Mouse (Mus musculus): ENCODE results near the gene Psmd9. TPM values are rescaled to one million over a fixed set of nuclear protein-coding genes. Genes with fewer than 3 reads are reported as not detected.
"Not testable (repeated sequence)": the region's sequence is repeated elsewhere in the genome, so short reads cannot be mapped to it uniquely, and the experiment has no call there.

Gene Psmd9
- polyA plus RNA-seq, 1 experiment from 2014 or later, result 66.9 TPM

GRCm38 (mm10) chr5:123201987-123202386 lies 32.8 kb downstream of the Psmd9 start:
- H3K27me3 ChIP-seq, result no peaks in the 10 kb centered on the region
- H3K36me3 ChIP-seq, result no peaks in the 10 kb centered on the region
- no peak overlapping the region for H3K4me3 ChIP-seq
- WGBS, result 83% methylated on average over 5 of the region's 5 CpGs
- H3K4me2 ChIP-seq, result no peak overlapping the region
- no peak overlapping the region for H3K9ac ChIP-seq
- H3K4me1 ChIP-seq (replicated peaks), result no peaks in the 10 kb centered on the region
- ATAC-seq (ENCODE audit: low read depth), result no peak
- no peak overlapping the region for H3K27ac ChIP-seq (replicated peaks)
- no peaks in the 10 kb centered on the region for H3K9me3 ChIP-seq

- 43% methylated on average over 4 of the region's 4 CpGs for WGBS
- not testable (repeated sequence) for ATAC-seq (ENCODE audit: low read depth); H3K9ac ChIP-seq; H3K27me3 ChIP-seq; H3K9me3 ChIP-seq; H3K36me3 ChIP-seq; H3K4me3 ChIP-seq; H3K27ac ChIP-seq (replicated peaks); H3K4me1 ChIP-seq (replicated peaks); H3K4me2 ChIP-seq
Measured at GRCm38 (mm10) chr5:123202771-123203170, 33.6 kb downstream of the Psmd9 start.

- not testable (repeated sequence) for ATAC-seq (ENCODE audit: low read depth); H3K9me3 ChIP-seq; H3K27ac ChIP-seq (replicated peaks); H3K4me2 ChIP-seq; H3K9ac ChIP-seq; H3K4me1 ChIP-seq (replicated peaks); H3K36me3 ChIP-seq; H3K4me3 ChIP-seq; H3K27me3 ChIP-seq
- 86% methylated on average over 7 of the region's 7 CpGs for whole genome bisulfite sequencing
Measured at GRCm38 (mm10) chr5:123203591-123203990, 34.4 kb downstream of the Psmd9 start.

- not testable (repeated sequence) for H3K4me3 ChIP-seq; H3K27ac ChIP-seq (replicated peaks); H3K9ac ChIP-seq; H3K36me3 ChIP-seq; H3K9me3 ChIP-seq; H3K4me2 ChIP-seq; H3K27me3 ChIP-seq; H3K4me1 ChIP-seq (replicated peaks); ATAC-seq (ENCODE audit: low read depth)
- WGBS, result 91% methylated on average over 4 of the region's 5 CpGs
Measured at GRCm38 (mm10) chr5:123222346-123223050, 53.3 kb downstream of the Psmd9 start.

- Histone ChIP-seq H3K27me3 (no peaks in the 10 kb centered on the region), H3K9me3 (peaks cover 5% of the 10 kb centered on the region; the same call in 1 of the 2 replicates), H3K4me3 (no peak overlapping the region), H3K27ac (replicated peaks) (no peak overlapping the region), H3K9ac (no peak overlapping the region), H3K36me3 (no peaks in the 10 kb centered on the region), H3K4me1 (replicated peaks) (no peaks in the 10 kb centered on the region), H3K4me2 (no peak overlapping the region)
- 82% methylated on average over 4 of the region's 4 CpGs for WGBS
- no peak for ATAC-seq (ENCODE audit: low read depth)
Measured at GRCm38 (mm10) chr5:123223051-123223410, 53.8 kb downstream of the Psmd9 start.

GRCm38 (mm10) chr5:123223861-123224260 lies 54.6 kb downstream of the Psmd9 start:
- not testable (repeated sequence) for H3K9ac ChIP-seq; H3K4me1 ChIP-seq (replicated peaks); ATAC-seq (ENCODE audit: low read depth); H3K36me3 ChIP-seq; H3K4me2 ChIP-seq; H3K9me3 ChIP-seq; H3K27ac ChIP-seq (replicated peaks); H3K4me3 ChIP-seq; H3K27me3 ChIP-seq
- 60% methylated on average over 6 of the region's 6 CpGs for WGBS

GRCm38 (mm10) chr5:123226851-123227250 lies 57.6 kb downstream of the Psmd9 start:
- ATAC-seq (ENCODE audit: low read depth), result no peak
- WGBS, result 86% methylated on average over 7 of the region's 7 CpGs
- no peak overlapping the region for H3K9ac ChIP-seq
- H3K4me2 ChIP-seq, result no peak overlapping the region
- H3K36me3 ChIP-seq, result no peaks in the 10 kb centered on the region
- peaks cover 17% of the 10 kb centered on the region for H3K4me1 ChIP-seq (replicated peaks)
- H3K27ac ChIP-seq (replicated peaks), result no peak overlapping the region
- H3K9me3 ChIP-seq, result no peaks in the 10 kb centered on the region
- no peak overlapping the region for H3K4me3 ChIP-seq
- H3K27me3 ChIP-seq, result no peaks in the 10 kb centered on the region

- H3K36me3 ChIP-seq, result 0 out of 2 replicates have a peak, but pooled peaks cover 3% of the 10 kb centered on the region
- WGBS, result 2% methylated on average over 42 of the region's 42 CpGs
Measured at GRCm38 (mm10) chr5:123227762-123228523, 58.7 kb downstream of the Psmd9 start.

GRCm38 (mm10) chr5:123228524-123228922 lies 59.3 kb downstream of the Psmd9 start:
- H3K36me3 ChIP-seq, result 0 out of 2 replicates have a peak, but pooled peaks cover 6% of the 10 kb centered on the region
- peak overlapping the region; percentile 76 for H3K4me2 ChIP-seq
- 0 out of 2 replicates have a peak overlapping the region, but pooled peaks have one; percentile 46 for H3K27ac ChIP-seq (replicated peaks)
- H3K9ac ChIP-seq, result peak overlapping the region; percentile 82
- 10% methylated on average over 15 of the region's 15 CpGs for WGBS
- ATAC-seq (ENCODE audit: low read depth), result no peak
- H3K9me3 ChIP-seq, result no peaks in the 10 kb centered on the region
- H3K4me1 ChIP-seq (replicated peaks), result peaks cover 17% of the 10 kb centered on the region
- peak overlapping the region; percentile 86 for H3K4me3 ChIP-seq
- no peaks in the 10 kb centered on the region for H3K27me3 ChIP-seq

More at GRCm38 (mm10) chr5:123227762-123228523, 58.7 kb downstream of the Psmd9 start:
- Histone ChIP-seq H3K9ac (peak overlapping the region; percentile 82), H3K27me3 (no peaks in the 10 kb centered on the region), H3K27ac (replicated peaks) (0 out of 2 replicates have a peak overlapping the region, but pooled peaks have one; percentile 46), H3K4me2 (peak overlapping the region; percentile 76), H3K4me1 (replicated peaks) (peaks cover 17% of the 10 kb centered on the region), H3K9me3 (no peaks in the 10 kb centered on the region), H3K4me3 (peak overlapping the region; percentile 86)
- ATAC-seq (ENCODE audit: low read depth), result peak; percentile 90

GRCm38 (mm10) chr5:123229296-123229695 lies 60.1 kb downstream of the Psmd9 start:
- no peaks in the 10 kb centered on the region for H3K27me3 ChIP-seq
- H3K9ac ChIP-seq, result peak overlapping the region; percentile 82; the same call in 1 of the 2 replicates
- H3K27ac ChIP-seq (replicated peaks), result no peak overlapping the region
- H3K9me3 ChIP-seq, result no peaks in the 10 kb centered on the region
- ATAC-seq (ENCODE audit: low read depth), result no peak
- peak overlapping the region; percentile 86 for H3K4me3 ChIP-seq
- 93% methylated on average over 6 of the region's 6 CpGs for WGBS
- 0 out of 2 replicates have a peak, but pooled peaks cover 6% of the 10 kb centered on the region for H3K36me3 ChIP-seq
- peak overlapping the region; percentile 76 for H3K4me2 ChIP-seq
- H3K4me1 ChIP-seq (replicated peaks), result peaks cover 17% of the 10 kb centered on the region

- Histone ChIP-seq H3K27ac (replicated peaks) (no peak overlapping the region), H3K4me1 (replicated peaks) (peaks cover 27% of the 10 kb centered on the region), H3K9me3 (no peaks in the 10 kb centered on the region), H3K4me2 (no peak overlapping the region), H3K9ac (no peak overlapping the region), H3K36me3 (peaks cover 28% of the 10 kb centered on the region), H3K4me3 (no peak overlapping the region), H3K27me3 (no peaks in the 10 kb centered on the region)
- 94% methylated on average over 2 of the region's 2 CpGs for WGBS
- no peak for ATAC-seq (ENCODE audit: low read depth)
Measured at GRCm38 (mm10) chr5:123232180-123232579, 63.0 kb downstream of the Psmd9 start.

- Histone ChIP-seq H3K27ac (replicated peaks) (no peak overlapping the region), H3K9me3 (no peaks in the 10 kb centered on the region), H3K4me1 (replicated peaks) (peaks cover 10% of the 10 kb centered on the region), H3K36me3 (peaks cover 54% of the 10 kb centered on the region), H3K27me3 (no peaks in the 10 kb centered on the region), H3K4me3 (no peak overlapping the region), H3K4me2 (no peak overlapping the region), H3K9ac (no peak overlapping the region)
- no peak for ATAC-seq (ENCODE audit: low read depth)
- WGBS, result 41% methylated on average over 2 of the region's 2 CpGs
Measured at GRCm38 (mm10) chr5:123235731-123236130, 66.5 kb downstream of the Psmd9 start.

Data from neural tube, embryonic 13.5 days (tissue).